Mouse (Mus musculus): Measurements from ENCODE around the gene Fer1l5.
A peak's percentile ranks its signal among the peaks of the same experiment; 100 is the strongest.

Fer1l5 gene

GRCm38 (mm10) chr1:36432999-36433398 lies 60.9 kb downstream of the Fer1l5 start:
- DNase-seq: no peak

GRCm38 (mm10) chr1:36433616-36434015 lies 61.5 kb downstream of the Fer1l5 start:
- DNase-seq: peak in 1 of 2 experiments; percentile 12

DNA sequence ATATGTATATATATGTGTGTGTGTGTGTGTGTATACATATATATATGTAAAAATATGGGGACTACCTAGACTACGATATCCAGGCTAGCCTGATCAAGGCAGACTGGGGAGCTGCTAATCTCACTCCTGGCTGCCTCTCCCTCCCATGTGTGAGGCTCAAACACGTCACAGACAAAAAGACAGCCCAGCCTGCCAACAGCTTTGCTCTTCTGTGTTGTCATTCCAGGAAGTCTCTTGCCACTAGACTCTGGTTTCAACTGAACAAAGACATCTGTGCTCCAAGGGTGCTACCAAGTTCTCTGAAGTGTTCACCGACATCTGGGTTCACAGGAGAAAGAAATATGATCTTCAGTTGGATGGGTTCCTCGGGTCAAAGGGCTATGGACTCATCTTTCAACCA lies 63.0 kb downstream of the Fer1l5 start:
- no peak for DNase-seq

- no peak for DNase-seq
Measured at GRCm38 (mm10) chr1:36436515-36436914, 64.4 kb downstream of the Fer1l5 start.

DNA sequence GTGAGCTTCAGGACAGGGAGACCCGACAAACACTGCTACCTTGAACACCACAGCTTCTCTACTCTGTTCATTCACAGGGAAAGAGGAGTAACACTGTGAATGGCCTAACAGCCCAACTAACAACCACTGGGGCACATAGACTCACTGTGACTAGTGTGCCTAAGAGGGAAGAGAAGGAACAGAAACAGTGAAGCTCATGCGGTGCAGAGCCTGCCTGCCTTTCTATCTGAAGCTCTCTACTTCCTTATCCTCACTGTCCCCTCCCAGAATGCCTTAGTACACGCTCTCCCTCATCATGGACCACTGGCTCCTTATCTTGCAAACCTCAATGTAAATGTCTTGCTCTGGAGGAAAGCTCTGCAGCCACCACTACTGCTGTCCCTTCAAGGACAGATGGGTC lies 65.1 kb downstream of the Fer1l5 start:
- DNase-seq: no peak

- no peak for DNase-seq
Measured at GRCm38 (mm10) chr1:36441101-36441500, 69.0 kb downstream of the Fer1l5 start.

DNA sequence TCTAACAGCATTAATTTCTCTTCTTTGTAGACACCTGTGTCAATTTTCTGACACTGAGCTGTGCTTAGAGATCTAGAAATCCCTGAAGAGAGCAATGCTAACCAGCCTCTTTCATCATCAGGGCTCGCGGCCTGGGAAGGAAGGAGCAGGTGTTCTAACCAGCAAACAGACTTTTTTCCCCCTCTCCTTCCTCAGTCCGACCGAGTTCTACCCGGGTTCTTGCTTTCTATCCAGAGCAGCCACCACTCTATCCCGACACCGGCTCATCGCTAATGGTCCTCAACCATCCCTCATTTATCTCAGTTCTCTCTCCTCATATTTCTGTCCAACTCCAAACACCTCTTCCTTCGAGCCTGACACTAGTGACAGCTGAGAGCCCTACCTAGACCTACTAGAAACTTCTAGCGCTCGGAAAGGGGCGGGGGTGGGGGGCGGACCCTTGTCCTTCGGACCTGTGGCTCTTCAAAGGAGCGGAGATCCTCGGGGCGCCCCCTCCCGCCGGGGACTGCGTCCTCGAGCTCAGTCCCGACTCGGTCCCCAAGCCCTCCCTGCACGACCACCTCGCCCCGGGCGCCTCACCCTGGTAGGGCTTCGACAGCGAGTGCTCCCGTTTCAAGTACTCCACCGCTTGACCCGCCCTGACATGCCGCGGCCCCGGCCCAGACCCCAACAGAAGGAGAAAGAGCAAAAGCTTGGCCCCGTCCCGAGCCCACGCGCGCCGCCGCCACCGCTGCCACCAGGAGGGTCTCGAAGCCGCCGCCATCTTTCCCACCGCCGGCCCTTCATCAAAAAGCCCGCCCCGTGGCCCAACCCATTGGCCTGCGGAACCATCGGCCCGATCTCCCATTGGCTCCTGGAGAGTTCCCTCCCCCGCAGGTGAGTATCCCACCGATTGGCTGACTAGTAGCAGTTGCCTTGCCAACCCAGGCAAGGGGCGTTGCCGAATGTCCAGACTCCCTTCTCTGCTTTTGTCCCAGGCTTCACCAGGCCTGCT lies 72.7 kb downstream of the Fer1l5 start, which contains the start of gene Lman2l:
Lman2l (minus strand) TSS at position 801 of the 994 bp plus-strand sequence.
- peak; percentile 99 to 100 for DNase-seq

DNA sequence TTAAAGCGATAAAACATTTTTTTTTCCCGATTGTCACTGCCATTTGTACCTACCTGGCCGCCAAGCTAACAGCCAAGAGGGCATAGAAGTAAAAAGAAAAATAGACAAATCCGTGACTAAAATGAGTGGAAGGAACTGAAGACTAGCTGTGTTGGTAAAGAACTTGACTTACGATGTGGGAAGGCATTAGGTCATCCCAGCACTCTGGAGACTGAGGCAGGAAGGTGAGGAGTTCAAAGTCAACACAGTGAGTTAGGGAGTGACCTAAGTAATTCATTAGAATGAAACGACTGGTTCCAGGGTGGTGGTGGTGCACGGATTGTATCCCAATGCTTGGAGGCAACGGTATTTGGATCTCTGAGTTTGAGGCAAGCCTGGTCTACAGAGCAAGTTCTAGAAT lies 73.4 kb downstream of the Fer1l5 start:
- DNase-seq: no peak

- DNase-seq: no peak
Measured at GRCm38 (mm10) chr1:36446106-36446824, 74.2 kb downstream of the Fer1l5 start.

GRCm38 (mm10) chr1:36446841-36447240 lies 74.8 kb downstream of the Fer1l5 start:
- DNase-seq: no peak

DNA sequence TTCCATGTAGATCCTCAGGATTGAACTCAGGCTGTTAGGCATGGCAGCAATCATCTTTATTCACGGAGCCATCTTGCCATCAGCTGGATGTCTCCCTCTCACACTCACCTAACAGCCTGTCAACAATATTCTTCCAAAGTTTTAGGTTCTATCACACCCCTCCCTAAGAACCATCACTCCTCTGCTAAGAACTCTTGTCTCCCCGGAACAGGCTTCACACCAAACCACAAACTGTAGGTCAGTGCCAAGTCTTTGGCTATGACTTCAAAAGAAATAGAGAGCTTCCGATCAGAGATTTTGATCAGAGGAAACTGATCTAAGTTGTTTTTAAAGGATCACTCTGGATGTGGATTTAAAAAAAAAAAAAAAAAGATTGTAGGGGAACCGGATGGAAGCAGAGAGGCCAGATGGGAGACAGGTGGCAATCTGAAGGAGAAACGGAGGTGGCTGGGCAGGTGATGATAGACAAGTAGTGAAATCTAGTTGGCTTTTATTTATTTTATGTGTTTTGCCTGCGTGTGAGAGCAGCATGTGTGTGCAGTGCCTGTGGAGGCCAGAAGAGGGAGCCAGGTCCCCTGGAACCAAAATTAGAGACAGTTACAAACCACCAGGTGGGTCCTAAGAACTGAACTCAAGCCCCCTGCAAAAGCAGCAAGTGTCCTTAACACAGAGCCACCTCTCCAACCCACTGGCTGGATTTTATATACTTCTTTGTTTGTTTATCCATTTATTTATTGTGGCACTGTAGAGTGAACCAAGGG lies 82.1 kb downstream of the Fer1l5 start:
- no peak for DNase-seq

DNA sequence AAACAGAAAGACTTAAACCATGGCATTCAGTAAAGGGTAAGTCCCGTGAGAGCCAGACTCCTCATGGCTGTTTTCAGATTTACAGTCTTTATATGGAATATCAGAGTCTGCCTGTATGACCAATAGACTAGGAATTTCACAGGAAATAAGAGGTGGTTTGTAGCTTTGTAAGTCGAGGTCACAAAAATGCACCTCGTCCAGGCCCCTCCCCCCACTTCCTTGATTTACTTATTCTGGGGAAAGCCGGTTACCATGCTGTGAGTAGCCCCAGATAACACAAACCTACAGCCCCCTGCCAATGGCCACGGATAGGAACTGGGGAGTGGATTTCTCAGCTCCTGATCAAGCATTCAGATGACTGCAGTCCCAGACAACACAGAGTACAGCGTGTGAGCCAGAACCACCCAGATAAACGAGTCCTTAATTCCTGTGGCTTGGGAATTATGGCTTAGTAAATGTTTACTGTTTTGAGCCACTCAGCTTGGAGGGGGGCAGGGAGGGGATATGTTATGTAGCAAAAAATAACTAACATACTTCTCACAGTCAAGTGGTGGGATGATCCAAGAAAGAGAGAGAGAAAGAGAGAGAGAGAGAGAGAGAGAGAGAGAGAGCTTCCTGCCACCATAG lies 85.4 kb downstream of the Fer1l5 start:
- DNase-seq: no peak

GRCm38 (mm10) chr1:36458169-36458568 lies 86.1 kb downstream of the Fer1l5 start:
- no peak for DNase-seq

GRCm38 (mm10) chr1:36461829-36462228 lies 89.7 kb downstream of the Fer1l5 start:
- DNase-seq: no peak

GRCm38 (mm10) chr1:36465641-36466160 lies 93.6 kb downstream of the Fer1l5 start:
- no peak for DNase-seq

DNA sequence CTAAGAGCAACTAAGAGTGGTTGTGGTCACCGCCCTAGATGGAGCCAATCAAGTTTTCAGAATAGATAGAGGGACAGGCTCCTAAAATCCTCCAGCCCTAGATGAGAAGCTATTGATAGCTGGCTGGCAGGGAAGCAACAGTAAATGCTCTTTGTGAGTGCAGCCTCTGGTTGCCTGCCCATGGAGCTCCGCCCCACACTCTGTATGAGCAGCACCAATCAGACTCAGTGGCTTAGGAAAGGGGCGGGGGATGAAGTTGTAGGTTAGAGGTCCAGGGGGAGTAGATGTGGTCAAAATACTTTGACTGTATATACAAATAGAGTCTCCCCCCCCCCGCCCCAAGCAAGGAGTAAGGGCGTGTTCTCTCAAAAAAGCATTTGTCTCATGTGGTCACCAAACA lies 95.4 kb downstream of the Fer1l5 start:
- DNase-seq: no peak

GRCm38 (mm10) chr1:36469811-36470444 lies 97.8 kb downstream of the Fer1l5 start:
- no peak for DNase-seq

DNA sequence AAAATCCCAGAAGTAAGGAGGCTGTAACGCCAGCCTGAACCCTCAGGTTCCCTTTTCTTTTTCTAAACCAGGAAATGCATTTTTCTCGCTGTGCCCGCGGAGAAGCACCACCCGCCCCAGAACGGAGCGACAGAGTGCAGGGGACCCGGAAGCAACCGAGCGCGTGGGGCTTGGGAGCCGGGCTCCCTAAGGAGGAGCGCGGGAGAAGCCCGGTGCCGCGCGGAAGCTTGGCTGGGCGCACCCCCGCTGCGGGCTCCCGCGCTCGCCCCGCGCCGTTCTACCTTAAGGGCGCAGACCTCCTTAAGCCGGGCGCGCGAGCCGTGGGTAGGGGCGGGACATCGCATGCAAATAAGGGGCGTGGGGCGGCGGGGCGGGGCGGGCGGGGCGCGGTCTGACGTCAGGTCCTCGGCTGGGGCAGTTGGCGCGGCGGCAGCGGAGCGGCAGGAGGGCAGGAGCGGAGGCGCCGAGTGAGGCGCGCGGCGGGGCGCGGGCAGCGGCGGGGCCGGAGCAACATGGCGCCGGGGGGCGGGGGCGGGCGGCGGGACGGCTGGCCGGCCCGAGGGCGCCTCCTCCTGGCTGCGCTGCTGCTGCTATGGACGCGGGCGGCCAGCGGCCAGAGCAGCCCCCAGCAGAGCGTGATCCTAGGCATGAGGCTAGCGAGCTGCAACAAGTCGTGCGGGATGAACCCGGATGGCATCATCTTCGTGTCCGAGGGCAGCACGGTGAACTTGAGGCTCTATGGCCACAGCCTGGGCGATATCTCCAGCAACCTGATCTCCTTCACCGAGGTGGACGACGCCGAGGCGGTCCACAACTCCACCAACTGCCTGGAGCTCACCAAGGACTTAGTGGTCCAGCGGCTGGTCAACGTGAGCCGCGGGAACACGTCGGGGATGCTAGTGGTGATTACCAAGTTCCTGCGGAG lies 99.4 kb downstream of the Fer1l5 start, which contains the start of gene Cnnm4:
Cnnm4 (plus strand) TSS at position 440 of the 925 bp plus-strand sequence.
- DNase-seq: peak; percentile 91 to 95

Data from kidney, postnatal 25 days (tissue).